Mouse (Mus musculus) stomach, postnatal 0 days (tissue): ENCODE measurements around the gene Akap17b.

ENCODE experiments used
- CTCF ChIP-seq: IDR thresholded peaks from 2 replicates; pipeline ENCODE4 v1.5.1; 2016; ENCODE audit warnings: antibody characterized with exemption, low read depth, mild to moderate bottlenecking, moderate library complexity
- EP300 ChIP-seq: optimal IDR thresholded peaks from 2 replicates; pipeline ENCODE3; 2016; ENCODE audit warnings: antibody characterized with exemption

- TF ChIP-seq EP300 (no peak), CTCF (no peak)
Measured at GRCm38 (mm10) chrX:36600066-36600465, 45.1 kb downstream of the Akap17b start.
